Mouse (Mus musculus): Measurements from ENCODE around the gene Pramel1. TPM values are rescaled to one million over a fixed set of nuclear protein-coding genes. Genes with fewer than 3 reads are reported as not detected.
"Not testable (repeated sequence)": the region's sequence is repeated elsewhere in the genome, so short reads cannot be mapped to it uniquely, and the experiment has no call there.

The Pramel1 gene
- total RNA-seq (2021), result not detected

- DNase-seq, result no peak
- intact Hi-C loops (cut with DNase I), result no loop called here
Measured at GRCm38 (mm10) chr4:143394181-143394580, at the start of gene Pramel1. Gene Pramel1, plus strand, starts transcription at chr4:143394428.

DNA sequence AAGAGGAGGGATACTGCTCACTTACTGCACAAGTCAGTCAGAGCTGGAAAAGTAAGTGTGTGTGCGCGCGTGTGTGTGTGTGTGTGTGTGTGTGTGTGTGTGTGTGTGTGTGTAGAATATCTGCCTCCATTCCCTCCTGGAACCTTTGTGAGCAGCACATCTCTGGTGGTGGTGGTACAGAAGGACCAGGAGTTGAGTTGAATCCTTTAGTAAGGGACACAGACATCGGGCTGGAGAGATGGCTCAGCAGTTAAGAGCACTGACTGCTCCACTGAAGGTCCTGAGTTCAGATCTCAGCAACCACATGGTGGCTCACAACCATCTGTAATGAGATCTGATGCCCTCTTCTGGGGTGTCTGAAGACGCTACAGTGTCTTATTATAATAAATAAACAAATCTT, 48.7 kb upstream of the Pramel1 start:
- DNase-seq; intact Hi-C loops (cut with DNase I): not testable (repeated sequence)

- intact Hi-C loops (cut with DNase I), result no loop called here
- no peak for DNase-seq
Measured at GRCm38 (mm10) chr4:143348678-143349077, 45.5 kb upstream of the Pramel1 start.

DNA sequence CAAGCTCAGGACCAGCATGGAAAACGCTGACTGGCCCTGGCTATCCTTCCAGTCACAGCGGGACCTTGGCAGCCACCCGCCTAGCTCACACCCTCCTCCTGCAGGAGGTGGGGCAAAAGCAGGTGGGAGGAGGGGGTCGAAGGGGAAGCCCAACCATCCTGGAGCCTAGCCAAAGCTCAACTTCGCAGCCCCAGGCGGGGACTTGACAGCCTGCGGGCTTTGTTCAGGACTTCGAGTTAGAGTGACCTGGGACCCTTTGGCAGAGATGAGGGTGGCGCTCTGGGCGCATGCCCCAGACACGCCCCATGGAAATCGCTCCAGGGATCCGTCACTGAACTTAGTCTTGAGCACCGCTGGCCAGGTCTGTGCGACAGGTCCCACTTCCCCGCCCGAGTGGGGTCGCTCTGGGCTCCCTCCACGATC, 44.7 kb upstream of the Pramel1 start, which contains the start of gene Lrrc38:
Lrrc38 (plus strand) TSS at position 274 of the 423 bp plus-strand sequence.
- peak in 1 of 2 experiments; percentile 17 for DNase-seq
- intact Hi-C loops (cut with DNase I), result no loop called here

DNA sequence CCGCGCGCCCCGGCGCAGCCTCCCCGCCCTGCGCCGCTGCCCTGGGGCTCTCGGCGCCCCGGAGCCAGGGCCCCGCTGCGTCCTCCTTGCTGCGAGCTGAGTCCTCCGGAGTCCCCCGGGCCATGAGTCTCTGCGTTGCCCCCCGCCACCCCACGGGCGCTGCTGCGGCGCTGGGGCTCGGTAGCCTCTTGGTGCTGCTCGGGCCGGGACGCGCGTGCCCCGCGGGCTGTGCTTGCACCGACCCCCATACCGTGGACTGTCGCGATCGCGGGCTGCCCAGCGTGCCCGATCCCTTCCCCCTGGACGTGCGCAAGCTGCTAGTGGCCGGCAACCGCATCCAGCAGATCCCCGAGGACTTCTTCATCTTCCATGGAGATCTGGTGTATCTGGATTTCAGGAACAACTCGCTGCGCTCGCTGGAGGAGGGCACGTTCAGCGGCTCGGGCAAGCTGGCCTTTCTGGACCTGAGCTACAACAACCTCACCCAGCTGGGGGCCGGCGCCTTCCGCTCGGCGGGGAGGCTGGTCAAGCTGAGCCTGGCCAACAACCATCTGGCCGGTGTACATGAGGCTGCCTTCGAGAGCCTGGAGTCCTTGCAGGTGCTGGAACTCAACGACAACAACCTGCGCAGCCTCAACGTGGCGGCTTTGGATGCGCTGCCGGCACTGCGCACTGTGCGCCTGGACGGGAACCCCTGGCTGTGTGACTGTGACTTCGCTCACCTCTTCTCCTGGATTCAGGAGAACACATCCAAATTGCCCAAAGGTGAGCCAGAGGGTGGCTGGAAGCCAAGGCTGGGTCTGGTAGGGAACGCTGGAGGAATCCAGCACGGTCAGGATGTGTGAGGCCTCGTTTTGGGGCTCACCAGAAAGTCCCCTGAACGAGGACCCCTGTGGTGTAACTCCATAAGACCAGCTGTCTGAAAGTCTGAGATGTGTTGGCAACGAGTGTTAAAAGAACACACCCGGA, 43.9 kb upstream of the Pramel1 start:
- intact Hi-C loops (cut with DNase I), result no loop called here
- DNase-seq, result no peak

- intact Hi-C loops (cut with DNase I), result no loop called here
- no peak for DNase-seq
Measured at GRCm38 (mm10) chr4:143352301-143352700, 41.9 kb upstream of the Pramel1 start.

DNA sequence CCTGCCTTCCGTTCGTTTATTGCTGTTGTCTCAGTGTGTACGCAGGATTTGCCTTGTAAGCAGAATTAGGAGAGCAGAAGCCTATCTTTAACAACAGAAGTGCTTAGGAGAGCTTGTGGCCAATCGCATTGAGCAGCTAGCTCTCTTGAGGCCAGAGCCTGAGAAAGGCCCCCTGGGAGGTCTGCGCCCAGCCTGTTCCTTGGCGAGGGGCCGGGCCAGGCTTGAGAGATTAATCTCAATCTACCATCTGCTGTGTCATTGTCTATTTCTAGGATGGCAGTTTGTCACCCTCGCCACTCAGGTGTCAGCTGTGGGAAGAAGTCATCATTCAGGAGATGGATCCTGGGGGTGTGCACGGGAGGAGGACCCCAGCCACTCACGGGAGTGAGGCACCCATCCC, 32.7 kb upstream of the Pramel1 start:
- intact Hi-C loops (cut with DNase I), result no loop called here
- no peak for DNase-seq

DNA sequence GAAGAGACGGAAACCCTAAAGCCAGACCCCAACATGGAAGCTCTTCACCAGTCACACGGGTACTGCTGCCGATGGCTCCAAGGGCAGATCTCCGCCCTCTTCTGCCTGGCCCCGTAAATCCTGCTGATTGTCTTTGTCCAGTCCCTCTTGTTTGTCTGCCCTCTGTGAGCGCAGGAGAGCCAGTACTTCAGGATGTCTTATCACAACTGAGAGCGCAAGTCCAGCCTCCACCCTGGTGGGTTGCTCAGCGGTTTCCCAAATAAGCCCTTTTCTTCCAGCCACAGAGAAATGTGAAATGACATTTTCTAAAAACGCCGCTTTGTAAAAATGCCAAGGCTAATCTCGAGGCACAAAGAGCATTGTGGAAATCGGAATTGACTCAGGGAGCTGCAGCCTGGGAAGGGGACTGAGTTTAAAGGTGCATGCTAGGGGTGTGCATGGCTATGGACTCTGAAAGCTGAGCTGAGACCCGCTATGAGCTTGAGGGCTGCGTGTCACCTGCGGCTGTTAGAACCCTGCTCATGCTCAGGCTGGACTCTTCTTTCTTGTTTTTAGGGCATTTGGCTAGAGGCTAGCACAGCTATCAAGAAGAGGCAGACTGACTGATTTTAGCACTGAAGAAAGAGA, 27.7 kb upstream of the Pramel1 start:
- no peak for DNase-seq
- intact Hi-C loops (cut with DNase I), result no loop called here

GRCm38 (mm10) chr4:143379480-143379879, 14.7 kb upstream of the Pramel1 start:
- DNase-seq, result no peak
- intact Hi-C loops (cut with DNase I), result no loop called here

- no peak for DNase-seq
- intact Hi-C loops (cut with DNase I), result loop anchor here (1.0 to 5.0 kb wide), 3 partner anchors 55 to 353 kb away; no protein-coding TSS in a partner anchor
Measured at GRCm38 (mm10) chr4:143379931-143380715, 14.1 kb upstream of the Pramel1 start.

DNA sequence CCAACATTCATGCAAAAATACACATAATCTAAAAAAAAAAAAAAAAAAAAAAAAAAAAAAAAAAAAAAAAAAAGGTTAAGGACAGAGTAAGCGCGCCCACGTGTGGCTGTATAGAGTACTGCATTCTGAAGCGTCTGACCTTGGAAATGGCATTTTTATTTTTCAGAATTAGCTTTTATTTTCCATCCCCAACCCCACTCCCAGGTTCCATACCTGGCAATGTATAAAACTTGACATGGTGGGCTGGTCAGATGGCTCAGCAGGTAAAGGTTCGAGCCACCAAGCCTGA, 13.6 kb upstream of the Pramel1 start:
- intact Hi-C loops (cut with DNase I), result loop anchor here (1.0 to 5.0 kb wide), 3 partner anchors 55 to 353 kb away; no protein-coding TSS in a partner anchor

DNA sequence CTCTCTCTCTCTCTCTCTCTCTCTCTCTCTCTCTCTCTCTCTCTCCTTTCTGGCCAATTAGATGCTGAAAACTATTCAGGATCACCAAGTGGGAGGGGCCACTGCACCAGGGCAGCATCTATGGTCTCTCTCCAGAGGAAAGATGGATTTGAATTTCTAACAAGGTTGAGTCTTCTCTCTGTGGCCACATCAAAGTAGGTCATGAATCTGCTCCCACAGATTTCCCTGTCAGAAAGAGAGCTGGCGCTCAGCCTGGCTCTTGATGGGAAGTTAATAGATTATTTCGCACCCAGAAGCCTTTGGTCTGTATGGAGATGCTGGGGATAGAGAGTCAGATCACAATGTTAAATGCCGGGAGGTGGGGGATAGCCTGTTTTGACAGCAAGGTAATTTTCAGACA, 12.1 kb upstream of the Pramel1 start:
- no peak for DNase-seq

More for the DNA sequence above, 13.6 kb upstream of the Pramel1 start:
- peak; percentile 12 to 50 for DNase-seq

GRCm38 (mm10) chr4:143383646-143384045, 10.6 kb upstream of the Pramel1 start:
- DNase-seq, result no peak
- intact Hi-C loops (cut with DNase I), result loop anchor here (5.0 kb wide), 1 partner anchor 356 kb away; no protein-coding TSS in a partner anchor

More for the DNA sequence above, 12.1 kb upstream of the Pramel1 start:
- intact Hi-C loops (cut with DNase I), result loop anchor here (5.0 kb wide), 1 partner anchor 355 kb away; no protein-coding TSS in a partner anchor

GRCm38 (mm10) chr4:143388955-143389702, 5.1 kb upstream of the Pramel1 start:
- intact Hi-C loops (cut with DNase I), result no loop called here
- DNase-seq, result peak; percentile 27 to 50

DNA sequence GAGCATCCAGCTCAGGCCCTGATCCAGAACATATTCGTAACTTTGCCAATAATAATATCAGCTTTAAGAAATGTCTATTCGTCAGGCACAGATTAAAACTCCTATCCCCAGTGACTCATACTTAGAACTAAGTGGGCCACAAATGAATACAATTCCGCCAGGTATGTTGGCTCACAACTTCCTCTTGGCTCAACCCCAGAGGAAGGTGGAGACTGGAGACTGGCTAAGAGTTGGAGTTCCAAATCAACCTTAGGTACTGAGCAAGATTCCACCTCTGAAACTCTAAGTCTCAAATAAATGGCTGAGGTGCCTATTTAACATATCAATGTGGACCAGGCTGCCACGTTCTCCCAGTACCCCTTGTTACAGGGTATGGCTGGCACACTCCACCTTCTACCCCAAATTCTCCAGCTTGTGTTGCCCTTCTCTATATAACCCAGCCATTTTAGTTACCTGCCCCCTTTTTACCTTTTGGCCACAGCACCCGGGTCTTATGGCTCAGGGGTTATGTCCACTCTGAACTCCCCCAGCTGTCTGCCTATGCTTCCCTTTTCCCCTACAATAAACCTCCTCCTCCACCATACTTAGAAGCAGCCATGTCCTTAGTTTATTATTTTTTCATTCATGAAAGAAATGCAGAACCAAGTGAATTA, 17.5 kb downstream of the Pramel1 start:
- DNase-seq, result no peak
- intact Hi-C loops (cut with DNase I), result no loop called here

DNA sequence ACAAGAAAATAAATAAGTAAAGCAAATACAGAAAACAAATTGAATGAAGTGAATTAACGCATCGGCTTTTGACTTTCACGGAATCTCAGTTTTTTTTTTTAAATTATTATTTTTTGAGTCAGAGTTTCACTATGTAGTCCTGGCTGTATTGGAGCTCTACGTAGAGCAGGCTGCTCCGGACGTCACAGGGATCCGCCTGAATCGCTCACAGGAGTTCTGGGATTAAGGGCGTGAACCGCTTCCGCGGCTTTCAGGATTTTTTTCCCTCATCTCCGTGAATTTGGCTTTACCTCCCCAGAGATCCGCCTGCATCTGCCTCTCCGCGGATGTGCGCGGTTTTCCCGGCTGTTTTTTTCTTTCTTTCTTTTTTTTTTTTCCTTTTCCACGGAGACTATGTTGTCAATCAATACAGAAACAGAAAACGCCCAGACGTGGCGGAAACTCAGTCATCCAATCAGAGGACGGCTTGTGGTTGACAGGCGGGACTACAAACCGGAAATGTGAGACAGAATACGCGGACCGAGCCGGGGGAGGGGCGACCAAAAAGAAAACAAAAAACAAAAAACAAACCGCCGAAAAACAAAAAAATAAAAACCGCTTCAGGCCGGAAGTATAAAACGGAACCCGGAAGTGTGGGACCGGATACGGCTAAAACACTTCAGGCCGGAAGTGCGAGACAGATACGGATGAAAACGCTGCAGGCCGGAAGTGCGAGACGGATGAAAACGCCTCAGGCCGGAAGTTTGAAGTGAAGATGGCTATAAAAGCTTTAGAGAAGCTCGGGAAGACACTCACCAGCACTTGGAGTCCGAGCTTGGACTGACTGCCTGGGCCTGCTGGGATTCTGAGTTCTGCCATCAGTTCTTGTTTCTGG, 18.2 kb downstream of the Pramel1 start, which contains the start of gene Pramef8:
Pramef8 (plus strand) TSS at position 208 of the 874 bp plus-strand sequence.
- DNase-seq, result peak; percentile 89 to 92

GRCm38 (mm10) chr4:143413621-143414020, 19.4 kb downstream of the Pramel1 start:
- intact Hi-C loops (cut with DNase I), result no loop called here

More for the DNA sequence above, 18.2 kb downstream of the Pramel1 start, which contains the start of gene Pramef8:
- intact Hi-C loops (cut with DNase I), result no loop called here

DNA sequence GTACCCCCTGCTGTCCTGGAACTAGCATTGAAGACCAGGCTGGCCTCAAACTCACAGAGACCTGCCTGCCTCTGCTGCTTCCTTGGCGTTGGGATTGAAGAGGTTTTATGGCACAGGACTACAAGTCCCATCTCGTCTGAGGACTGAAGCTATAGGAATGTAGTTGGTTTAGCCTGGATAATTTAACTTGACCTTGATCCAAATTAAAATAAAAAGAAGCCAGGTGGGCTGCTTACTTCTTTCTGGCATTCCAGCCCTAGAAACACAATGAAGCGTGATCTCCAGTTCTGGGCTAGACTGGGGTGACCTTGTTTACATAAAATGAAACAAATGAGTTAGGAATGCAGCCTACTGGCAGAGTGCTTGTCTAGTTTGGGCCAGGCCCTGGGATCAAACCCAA, 19.9 kb downstream of the Pramel1 start:
- DNase-seq, result no peak
- intact Hi-C loops (cut with DNase I), result no loop called here

More at GRCm38 (mm10) chr4:143413621-143414020, 19.4 kb downstream of the Pramel1 start:
- DNase-seq, result no peak

All from heart, postnatal 36 days (tissue).